Mouse (Mus musculus) adrenal gland, postnatal 25 days (tissue): Measurements from ENCODE around the gene Tbxa2r. TPM values are rescaled to one million over a fixed set of nuclear protein-coding genes. Genes with fewer than 3 reads are reported as not detected.

ENCODE experiments used
- DNase-seq: peaks from one replicate; pipeline ENCODE4 v3.0.0; 2021; ENCODE audit warnings: mixed read lengths
- total RNA-seq: library from RNA; stranded (reverse); gene quantifications from 2 replicates; pipeline ENCODE4 v1.2.3, GENCODE M21; 2021

Tbxa2r gene
- total RNA-seq, 1 experiment from 2014 or later: 65.7 TPM

DNA sequence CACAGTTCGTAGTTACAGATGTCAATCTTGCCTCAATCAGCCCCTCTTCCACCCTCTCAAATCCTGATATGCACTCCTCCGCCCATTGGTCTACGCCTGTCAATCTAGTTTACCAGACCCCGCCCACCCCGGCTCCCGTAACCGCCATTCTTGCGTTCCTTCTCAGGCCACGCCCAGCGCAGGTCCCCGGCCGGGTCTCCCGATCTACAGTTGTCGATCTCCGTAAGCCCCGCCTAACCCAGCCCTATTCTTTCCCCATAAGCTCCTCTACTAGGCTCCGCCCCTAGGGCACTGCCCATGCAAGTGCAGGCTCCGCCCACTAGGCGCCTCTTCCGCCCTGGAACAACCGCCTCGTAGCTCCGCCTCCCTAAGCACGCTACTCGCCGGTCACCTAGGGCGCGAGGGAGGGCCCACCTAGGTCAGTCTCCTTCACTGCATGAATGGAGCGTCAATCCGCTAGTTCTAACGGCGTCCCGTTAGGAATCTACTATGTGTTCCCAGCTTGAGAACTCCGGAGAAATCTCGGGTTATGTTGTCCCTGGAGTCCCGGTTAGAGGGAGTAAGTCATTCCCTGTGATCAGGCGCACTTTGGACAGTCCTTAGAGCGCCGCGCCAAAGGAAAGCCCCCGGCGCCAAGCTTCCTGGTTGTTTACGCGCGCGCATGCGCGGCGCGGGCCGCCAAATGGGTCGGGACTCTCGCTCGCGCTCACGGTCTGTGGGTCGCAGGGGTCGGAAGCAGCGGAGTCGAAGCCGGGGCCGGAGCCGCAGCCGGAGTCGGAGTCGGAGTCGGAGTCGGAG lies 7.8 kb upstream of the Tbxa2r start, which contains the start of gene Cactin:
Gene Cactin (plus strand): TSS at position 554 of the 798 bp plus-strand sequence.
- DNase-seq: peak; percentile 99

GRCm38 (mm10) chr10:81321436-81321835 lies 7.1 kb upstream of the Tbxa2r start:
- no peak for DNase-seq

GRCm38 (mm10) chr10:81322444-81322843 lies 6.1 kb upstream of the Tbxa2r start:
- no peak for DNase-seq

GRCm38 (mm10) chr10:81323141-81323775 lies 5.3 kb upstream of the Tbxa2r start:
- no peak for DNase-seq

- no peak for DNase-seq
Observed at GRCm38 (mm10) chr10:81323791-81324530, 4.6 kb upstream of the Tbxa2r start.

DNA sequence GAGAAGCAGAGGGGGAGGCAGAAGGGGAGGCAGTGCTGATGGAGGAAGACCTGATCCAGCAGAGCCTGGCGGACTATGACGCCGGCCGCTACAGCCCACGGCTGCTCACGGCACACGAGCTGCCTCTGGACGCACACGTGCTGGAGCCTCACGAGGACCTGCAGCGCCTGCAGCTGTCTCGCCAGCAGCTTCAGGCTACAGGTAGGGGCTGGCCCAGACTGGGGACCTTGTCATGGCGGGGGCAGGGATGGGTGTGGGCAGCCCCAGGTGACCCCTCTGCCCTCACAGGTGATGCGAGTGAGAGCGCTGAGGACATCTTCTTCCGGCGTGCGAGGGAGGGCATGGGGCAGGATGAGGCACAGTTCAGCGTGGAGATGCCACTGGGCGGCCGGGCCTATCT lies 3.4 kb upstream of the Tbxa2r start:
- DNase-seq: no peak

- no peak for DNase-seq
Observed at GRCm38 (mm10) chr10:81325781-81326180, 2.8 kb upstream of the Tbxa2r start.

DNA sequence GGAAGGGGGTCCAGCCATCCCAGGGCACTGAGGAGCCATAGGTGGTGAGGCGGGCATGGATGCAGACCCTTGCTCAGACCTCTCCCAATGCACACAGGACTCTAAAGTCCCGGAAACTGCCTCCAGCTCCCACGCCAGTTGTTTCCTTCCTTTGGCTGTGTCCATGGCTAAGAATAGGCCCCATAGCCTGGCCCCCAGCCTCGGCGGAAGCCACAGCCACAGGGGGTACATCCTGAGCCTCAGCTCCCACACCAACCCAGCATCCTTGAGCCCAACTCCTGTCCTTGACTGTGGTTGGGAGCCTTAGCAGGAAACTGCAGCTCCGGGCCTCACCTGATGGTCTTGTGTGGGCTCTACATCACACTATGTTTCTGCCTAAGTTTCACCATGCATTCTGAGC lies 1.7 kb upstream of the Tbxa2r start:
- peak; percentile 52 for DNase-seq

- DNase-seq: peak; percentile 50
Observed at GRCm38 (mm10) chr10:81327959-81328358, 572 bp upstream of the Tbxa2r start.

DNA sequence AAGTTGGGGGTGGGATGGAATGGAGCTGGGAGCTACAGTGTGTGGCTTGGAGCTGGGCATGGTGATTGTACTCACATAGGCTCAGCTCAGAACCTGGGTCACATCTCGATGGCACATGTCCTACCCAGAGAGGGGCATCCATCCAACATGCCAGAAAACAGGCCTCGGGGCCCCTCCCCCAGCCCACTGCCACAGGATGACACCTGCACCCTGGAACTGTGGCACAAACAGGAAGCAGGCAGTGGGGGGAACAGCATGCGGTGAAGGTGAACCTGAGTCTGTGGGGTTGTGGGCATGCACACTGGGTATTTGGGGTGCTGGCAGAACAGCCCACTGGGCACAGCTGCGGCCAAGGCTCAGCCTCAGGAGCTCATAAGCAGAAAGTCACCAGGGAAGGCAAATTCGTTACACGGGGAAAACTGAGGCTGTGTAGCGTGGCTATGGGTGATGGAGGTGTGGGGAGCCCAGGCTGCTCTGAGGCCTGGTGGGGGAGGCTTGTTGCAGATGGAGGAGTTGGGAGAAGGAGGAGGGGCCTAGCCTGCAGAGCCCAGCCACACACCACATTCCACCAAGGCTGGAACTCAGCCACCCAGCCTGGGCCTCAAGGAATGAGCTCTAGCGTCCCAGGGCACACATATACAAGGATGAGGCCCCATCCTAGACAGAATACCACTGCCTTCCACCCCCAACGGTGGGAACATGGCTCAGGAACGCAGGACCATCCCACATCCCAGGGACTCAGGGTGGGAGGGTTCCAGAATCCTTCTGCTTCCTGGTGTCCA lies 854 bp downstream of the Tbxa2r start:
- no peak for DNase-seq

- DNase-seq: no peak
Observed at GRCm38 (mm10) chr10:81330007-81330406, 1.5 kb downstream of the Tbxa2r start.

- no peak for DNase-seq
Observed at GRCm38 (mm10) chr10:81332277-81332676, 3.7 kb downstream of the Tbxa2r start.

GRCm38 (mm10) chr10:81334324-81334723 lies 5.8 kb downstream of the Tbxa2r start:
- no peak for DNase-seq

- no peak for DNase-seq
Observed at GRCm38 (mm10) chr10:81335393-81336340, 7.1 kb downstream of the Tbxa2r start.

- no peak for DNase-seq
Observed at GRCm38 (mm10) chr10:81336558-81336957, 8.0 kb downstream of the Tbxa2r start.

DNA sequence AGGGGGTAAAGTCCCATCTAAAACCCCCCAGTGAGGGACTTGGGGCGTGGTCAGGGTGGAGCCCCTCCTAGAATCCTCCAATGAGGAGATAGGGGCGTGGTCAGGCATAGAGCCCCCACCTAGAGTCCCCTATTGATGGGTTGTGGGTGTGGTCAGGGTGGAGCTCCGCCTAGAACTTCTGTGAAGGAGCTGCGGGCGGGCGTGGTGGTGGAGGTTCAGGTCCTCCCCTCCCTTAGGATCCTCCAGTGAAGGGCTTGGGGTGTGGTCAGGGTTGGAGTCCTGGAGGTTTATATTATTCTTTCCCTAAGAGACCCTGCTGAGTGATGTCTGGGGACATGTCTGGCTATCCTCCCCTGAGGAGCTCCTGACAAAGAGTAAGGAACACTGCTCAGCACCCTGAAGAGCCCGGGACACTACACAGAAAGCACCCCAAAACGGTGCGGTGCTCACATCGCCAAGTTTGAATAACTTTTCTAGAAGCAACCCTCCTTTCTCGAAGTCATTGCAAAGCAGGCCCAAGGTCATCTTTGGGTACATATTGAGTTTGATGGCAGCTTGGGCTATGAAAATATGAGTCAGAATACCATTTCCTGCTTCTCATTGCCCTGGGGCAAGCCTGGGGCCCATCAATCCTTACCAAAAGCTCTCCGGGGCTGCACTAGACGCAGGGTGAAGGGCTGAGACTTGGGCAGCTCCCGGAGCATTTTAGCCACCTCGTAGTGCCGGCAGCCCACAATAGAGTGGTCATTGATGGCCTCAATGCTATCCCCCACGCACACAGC lies 12.2 kb downstream of the Tbxa2r start:
- DNase-seq: no peak

- DNase-seq: peak; percentile 83
Observed at GRCm38 (mm10) chr10:81341333-81341949, 12.9 kb downstream of the Tbxa2r start.

- peak; percentile 50 for DNase-seq
Observed at GRCm38 (mm10) chr10:81342686-81343505, 14.4 kb downstream of the Tbxa2r start, which contains the start of gene Gipc3. TSS of gene Gipc3 (minus strand) at chr10:81343266.
